Comparison of ENCODE assay signal across 8 mouse cellular contexts in the genomic region with DNA sequence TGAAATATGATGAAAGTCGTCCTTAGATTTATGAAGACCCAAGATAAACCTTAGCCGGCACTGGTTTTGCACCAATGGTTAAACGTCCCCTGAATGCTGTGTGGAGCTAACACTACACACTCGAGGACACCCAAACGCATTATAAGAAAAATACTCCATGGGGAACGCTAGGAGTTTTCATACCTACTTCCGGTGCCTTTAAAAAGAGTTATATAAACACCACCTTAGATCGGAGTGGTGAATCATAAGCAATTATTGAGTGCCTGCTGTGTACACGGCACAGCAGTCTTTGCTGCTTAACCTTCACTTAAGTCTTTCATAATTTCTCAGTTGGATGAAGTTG. TPM values are rescaled to one million over a fixed set of nuclear protein-coding genes. Genes with fewer than 3 reads are reported as not detected.
DNase-seq lines count a peak whose midpoint lies in the region; ATAC-seq and TF ChIP-seq lines count a peak whose summit lies in the region.

No protein-coding gene starts in this region.

- ATAC-seq in liver, embryonic 13.5 days (ENCODE audit: low read depth): no peak

- peaks cover 2% of the 10 kb centered on the region for H3K4me1 ChIP-seq in testis, adult 2 months (ENCODE audit: control insufficient read depth, insufficient read depth, low read length)
- H3K4me1 ChIP-seq in liver, embryonic 13.5 days (replicated peaks): peaks cover 24% of the 10 kb centered on the region

- H3K27me3 ChIP-seq in testis, adult 2 months (ENCODE audit: control insufficient read depth, insufficient read depth, low read length): 0 out of 2 replicates have a peak, but pooled peaks cover 2% of the 10 kb centered on the region
- no peaks in the 10 kb centered on the region for H3K27me3 ChIP-seq in liver, embryonic 13.5 days

- peak; percentile 5 for DNase-seq in embryo, embryonic 10 days (ENCODE audit: low spot score)
- DNase-seq in embryo, embryonic 9.5 days (ENCODE audit: extremely low spot score): no peak
- DNase-seq in testis, postnatal 10 days (ENCODE audit: low spot score): no peak
- peak; percentile 3 for DNase-seq in liver, embryonic 13.5 days
- peak; percentile 15 for DNase-seq in yolk sac, embryonic 10.5 days (ENCODE audit: low spot score)
- DNase-seq in urinary bladder, adult 18-20 months (ENCODE audit: low spot score in 2 of 2): no peak
- no peak for DNase-seq in kidney, postnatal 14 days

- H3K4me2 ChIP-seq in liver, embryonic 13.5 days: peak overlapping the region; percentile 86

- H3K9ac ChIP-seq in liver, embryonic 13.5 days: peak overlapping the region; percentile 98

- no peak for TF ChIP-seq POLR2A in testis, adult 2 months (IDR thresholded peaks at IDR 0.05; ENCODE audit: control insufficient read depth, low read depth, low read length)

- no peak for TF ChIP-seq CTCF in testis, adult 2 months (IDR thresholded peaks at IDR 0.05; ENCODE audit: control insufficient read depth, insufficient read depth, insufficient replicate concordance, low read depth, low read length)

- H3K36me3 ChIP-seq in testis, adult 2 months (ENCODE audit: control insufficient read depth, insufficient read depth, low read length): no peaks in the 10 kb centered on the region
- H3K36me3 ChIP-seq in liver, embryonic 13.5 days: no peaks in the 10 kb centered on the region

- H3K9me3 ChIP-seq in liver, embryonic 13.5 days (replicated peaks): no peaks in the 10 kb centered on the region

- WGBS in liver, embryonic 13.5 days (ENCODE audit: insufficient replicate concordance): 11% methylated on average over 9 of the region's 9 CpGs

- H3K4me3 ChIP-seq in testis, adult 2 months (ENCODE audit: control insufficient read depth, low read depth, low read length): peak overlapping the region; percentile 75; the same call in 1 of the 2 replicates
- H3K4me3 ChIP-seq in liver, embryonic 13.5 days (replicated peaks): peak overlapping the region; percentile 95

- H3K27ac ChIP-seq in testis, adult 2 months (ENCODE audit: control insufficient read depth, insufficient read depth, low read depth, low read length): peak overlapping the region; percentile 92
- peak overlapping the region; percentile 96 for H3K27ac ChIP-seq in liver, embryonic 13.5 days

RNA-seq across cellular contexts. Expression of a gene that starts 0.7 kb away (rescaled TPM):
- polyA plus RNA-seq in testis, adult 2 months (2012; rRNA removed): 5.2 and 5.7 TPM in 2 replicates
- 2.0 and 2.5 TPM in 2 replicates for polyA plus RNA-seq in liver, embryonic 13.5 days (2015; fragmentation: Nextera tagmentation; extraction: Ambion mirVana)

Comparison
In these comparisons a context has a peak if more than half of its experiments do, and no peak if none do; other contexts are left out.
1. DNase-seq: peak in embryo, embryonic 10 days (single experiment), liver, embryonic 13.5 days (single experiment) and yolk sac, embryonic 10.5 days (single experiment); none in embryo, embryonic 9.5 days (single experiment), testis, postnatal 10 days (single experiment), urinary bladder, adult 18-20 months (0 of 2) and kidney, postnatal 14 days (single experiment).